8 mouse cellular contexts compared by ENCODE assay signal in genomic region chr7:27357595-27357978, GRCm38 (mm10). TPM values are rescaled to one million over a fixed set of nuclear protein-coding genes. Genes with fewer than 3 reads are reported as not detected.
DNase-seq lines count a peak whose midpoint lies in the region; ATAC-seq and TF ChIP-seq lines count a peak whose summit lies in the region.
"Had no signal": no experiment of that assay in that cellular context is flagged by ENCODE, and none has a peak within 500 bp of the region (broad histone marks: within the 10 kb centered on the region; RNA-seq: fewer than 3 reads in every experiment).

No protein-coding gene starts in this region.

- no peaks in the 10 kb centered on the region for H3K27me3 ChIP-seq in lung, postnatal 0 days (replicated peaks; ENCODE audit: insufficient read depth, low read length)

- WGBS in lung, postnatal 0 days = 22% methylated on average over 3 of the region's 3 CpGs

- no peak overlapping the region for H3K4me3 ChIP-seq in lung, postnatal 0 days (ENCODE audit: low read depth, low read length)

- TF ChIP-seq CTCF in lung, postnatal 0 days (IDR thresholded peaks at IDR 0.05) = no peak

- H3K36me3 ChIP-seq in lung, postnatal 0 days (ENCODE audit: insufficient read depth, low read length) = peaks cover under 1% of the 10 kb centered on the region; the same call in 1 of the 2 replicates

- no peak overlapping the region for H3K9ac ChIP-seq in lung, postnatal 0 days (replicated peaks; ENCODE audit: low read depth)

- TF ChIP-seq EP300 in lung, postnatal 0 days (IDR thresholded peaks at IDR 0.05) = no peak

- no peaks in the 10 kb centered on the region for H3K9me3 ChIP-seq in lung, postnatal 0 days (ENCODE audit: low read length)
- H3K9me3 ChIP-seq: limb, embryonic 13.5 days had no signal

- peak overlapping the region; percentile 72; the same call in 1 of the 2 replicates for H3K27ac ChIP-seq in lung, postnatal 0 days (ENCODE audit: low read length)
- H3K27ac ChIP-seq: limb, embryonic 13.5 days had no signal

- peak; percentile 61 for DNase-seq in lung, postnatal 0 days (ENCODE audit: low spot score)
- no peak for DNase-seq in lung, adult 18-20 months
- DNase-seq in MEL-GATA-1-ER (ENCODE audit: extremely low read depth, low read depth) = peak; percentile 97
- no peak for DNase-seq in frontal cortex, postnatal 25 days (ENCODE audit: low spot score in 2 of 2)
- no peak for DNase-seq in cerebellum, adult 9-10 months

- no peak overlapping the region; the same call in 1 of the 2 replicates for H3K4me2 ChIP-seq in lung, postnatal 0 days (replicated peaks; ENCODE audit: low read depth, low read length)

- no peak for ATAC-seq in lung, postnatal 0 days
- peak; percentile 26 for ATAC-seq in granulocyte monocyte progenitor cell, adult 5-6 weeks (replicated peaks; ENCODE audit: poor library complexity, severe bottlenecking)
- ATAC-seq in megakaryocyte progenitor cell, adult 5-6 weeks (replicated peaks; ENCODE audit: poor library complexity) = peak; percentile 31

- H3K4me1 ChIP-seq in lung, postnatal 0 days (ENCODE audit: insufficient read depth, low read depth, low read length) = peaks cover 13% of the 10 kb centered on the region; the same call in 1 of the 2 replicates

RNA-seq across cellular contexts. Expression of gene Gm20479, which starts 0.4 kb away (rescaled TPM):
- not detected in 2 replicates for polyA plus RNA-seq in lung, postnatal 0 days (2015; fragmentation: Nextera tagmentation; extraction: Ambion mirVana)
- not detected in 2 replicates for total RNA-seq in granulocyte monocyte progenitor cell, adult 5-6 weeks (2014; fragmentation: Nextera tagmentation)
- 1.5 TPM in 1 of 2 replicates, not detected in the other for total RNA-seq in granulocyte monocyte progenitor cell, adult 5-6 weeks (2017)
- not detected in 2 replicates for total RNA-seq in megakaryocyte progenitor cell, adult 5-6 weeks (2015)
- not detected in 2 replicates for total RNA-seq in megakaryocyte progenitor cell, adult 5-6 weeks (2017)
- polyA plus RNA-seq: limb, embryonic 13.5 days had no signal

RNA-seq across cellular contexts. Expression of gene Shkbp1, which starts 1.8 kb away (rescaled TPM):
- polyA plus RNA-seq in lung, postnatal 0 days (2015; fragmentation: Nextera tagmentation; extraction: Ambion mirVana) = 31.1 and 31.2 TPM in 2 replicates
- 23.6 and 31.1 TPM in 2 replicates for total RNA-seq in granulocyte monocyte progenitor cell, adult 5-6 weeks (2014; fragmentation: Nextera tagmentation)
- 13.9 and 18.8 TPM in 2 replicates for total RNA-seq in granulocyte monocyte progenitor cell, adult 5-6 weeks (2017)
- 18.8 and 23.9 TPM in 2 replicates for total RNA-seq in megakaryocyte progenitor cell, adult 5-6 weeks (2015)
- 10.7 and 11.0 TPM in 2 replicates for total RNA-seq in megakaryocyte progenitor cell, adult 5-6 weeks (2017)

RNA-seq across cellular contexts. Expression of gene Ltbp4, which starts 20.1 kb away (rescaled TPM):
- polyA plus RNA-seq in lung, postnatal 0 days (2015; fragmentation: Nextera tagmentation; extraction: Ambion mirVana) = 99.9 and 103 TPM in 2 replicates
- not detected in 2 replicates for total RNA-seq in granulocyte monocyte progenitor cell, adult 5-6 weeks (2014; fragmentation: Nextera tagmentation)
- total RNA-seq in granulocyte monocyte progenitor cell, adult 5-6 weeks (2017) = not detected in 2 replicates
- 0.05 TPM in 1 of 2 replicates, not detected in the other for total RNA-seq in megakaryocyte progenitor cell, adult 5-6 weeks (2015)
- total RNA-seq in megakaryocyte progenitor cell, adult 5-6 weeks (2017) = not detected in 2 replicates

Comparison
In these comparisons a context has a peak if more than half of its experiments do, and no peak if none do; other contexts are left out.
1. DNase-seq: peak in lung, postnatal 0 days (single experiment) and MEL-GATA-1-ER (single experiment); none in lung, adult 18-20 months (0 of 2), frontal cortex, postnatal 25 days (0 of 2) and cerebellum, adult 9-10 months (single experiment).